Mouse (Mus musculus): ENCODE results near the gene Rhag.

The Rhag gene

DNA sequence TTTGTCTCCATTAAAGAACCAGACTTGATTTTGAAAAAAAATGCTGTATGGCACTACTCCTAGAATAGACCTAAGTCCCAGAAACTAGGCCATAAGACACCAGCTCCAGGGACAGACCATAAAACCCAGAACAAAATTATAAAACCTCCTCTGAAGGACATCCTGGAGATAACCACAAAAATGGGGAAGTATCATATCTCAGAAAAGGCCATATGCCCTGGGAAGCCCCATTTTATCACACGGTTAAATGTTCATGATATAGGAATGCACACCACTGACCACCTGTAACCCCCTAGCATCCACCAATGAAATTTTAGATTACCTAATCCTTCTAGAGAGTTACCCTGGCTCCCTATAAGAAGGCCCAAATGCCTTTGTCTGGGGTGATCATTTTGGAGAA is 64.6 kb downstream of the Rhag start:
- no peak for DNase-seq (ENCODE audit: low spot score)

DNA sequence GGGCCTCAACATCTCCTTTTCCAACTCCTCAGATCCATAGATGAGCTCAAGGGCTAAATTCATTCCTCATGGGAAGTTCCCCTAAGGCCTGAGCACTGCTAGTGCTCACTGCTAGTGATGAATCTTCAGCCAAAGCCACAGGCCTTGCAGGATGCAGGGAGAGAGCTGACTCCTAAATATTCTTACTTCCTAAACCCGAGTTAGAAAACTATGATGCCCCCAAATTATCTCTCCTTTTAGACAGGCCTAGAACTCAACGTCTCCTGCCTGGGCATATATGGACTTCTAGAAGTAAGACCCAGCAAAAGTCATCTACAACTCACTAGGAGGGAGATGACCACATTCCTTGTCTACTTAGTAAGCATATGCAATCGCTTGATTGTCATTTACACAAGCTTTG is 66.8 kb downstream of the Rhag start:
- DNase-seq (ENCODE audit: low spot score), result no peak

DNA sequence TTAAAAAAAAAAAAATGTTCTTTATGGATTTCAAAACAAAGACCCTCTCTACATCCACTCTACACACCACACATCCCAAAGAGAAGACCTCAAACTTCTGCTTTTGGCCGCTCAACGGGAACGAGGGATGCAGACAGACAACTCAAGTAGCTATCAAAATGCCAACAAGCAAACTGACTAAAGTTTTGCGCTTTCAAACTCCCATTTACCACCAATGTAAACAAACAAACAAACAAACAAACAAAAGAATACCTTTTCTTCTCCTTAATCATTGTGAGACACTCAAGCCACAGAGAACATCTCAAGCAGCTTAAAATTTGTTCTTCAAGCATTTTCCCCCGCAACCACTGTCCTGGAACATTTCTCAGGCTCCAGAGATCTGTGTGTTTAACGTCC is 68.6 kb downstream of the Rhag start:
- DNase-seq (ENCODE audit: low spot score), result peak; percentile 12

DNA sequence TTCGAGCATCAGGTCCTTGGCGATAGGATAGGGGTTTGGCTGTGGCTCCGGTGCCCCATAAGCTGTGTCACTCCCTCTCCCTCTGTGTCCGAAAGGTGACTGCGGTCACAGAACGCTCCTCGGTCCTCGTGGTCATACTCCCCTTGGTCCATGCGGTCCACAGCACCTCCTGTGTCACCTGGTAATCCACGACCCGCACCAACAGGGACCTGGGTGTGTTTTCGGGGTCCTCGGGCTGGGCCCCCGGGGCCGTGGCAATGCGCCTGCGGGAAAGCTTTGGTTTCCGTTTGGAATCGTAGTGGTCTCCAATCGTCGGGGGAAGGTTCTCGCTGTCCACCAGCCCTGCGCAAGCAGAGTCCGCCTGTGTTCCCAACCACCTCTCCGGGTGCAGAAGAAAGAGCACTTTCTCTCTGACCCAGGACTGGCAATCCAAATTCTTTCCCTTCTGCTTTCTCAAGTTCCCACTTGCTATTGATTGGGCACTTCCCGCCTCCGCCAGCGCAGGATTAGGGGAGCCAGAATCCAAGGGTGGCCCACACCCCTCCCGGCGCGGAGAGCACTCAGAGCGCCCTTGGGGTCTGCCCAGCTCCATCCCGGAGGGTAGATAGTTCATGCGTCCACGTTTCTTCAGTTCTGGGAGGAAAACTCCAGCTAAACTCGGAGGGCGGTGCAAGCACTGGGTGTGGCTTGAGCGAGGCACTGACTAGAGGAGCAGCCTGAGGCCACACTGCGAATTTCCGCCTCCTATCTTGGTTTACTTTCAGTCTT is 69.2 kb downstream of the Rhag start, which contains the start of gene 9130008F23Rik:
TSS of gene 9130008F23Rik (minus strand) at position 636 of the 768 bp plus-strand sequence.
- peak; percentile 75 for DNase-seq (ENCODE audit: low spot score)

DNA sequence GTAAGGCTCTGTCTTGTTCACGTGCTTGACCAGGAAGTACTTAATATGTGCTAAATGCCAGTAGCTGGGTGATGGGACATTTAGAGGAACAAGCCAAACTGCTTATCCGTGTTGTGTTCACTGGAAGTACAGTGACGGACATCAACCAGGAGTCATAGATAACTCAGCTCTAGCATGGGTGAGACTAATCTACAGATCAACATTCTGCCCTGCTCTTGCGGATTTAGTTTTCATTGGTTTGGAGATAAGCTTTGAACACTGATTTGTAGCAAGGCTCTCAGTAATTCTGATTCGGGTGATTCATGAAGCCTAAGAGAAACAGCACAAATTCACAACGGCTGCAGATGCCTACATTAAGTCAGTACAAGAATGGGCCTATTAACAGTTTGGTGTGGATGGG is 71.2 kb downstream of the Rhag start:
- no peak for DNase-seq (ENCODE audit: low spot score)

DNA sequence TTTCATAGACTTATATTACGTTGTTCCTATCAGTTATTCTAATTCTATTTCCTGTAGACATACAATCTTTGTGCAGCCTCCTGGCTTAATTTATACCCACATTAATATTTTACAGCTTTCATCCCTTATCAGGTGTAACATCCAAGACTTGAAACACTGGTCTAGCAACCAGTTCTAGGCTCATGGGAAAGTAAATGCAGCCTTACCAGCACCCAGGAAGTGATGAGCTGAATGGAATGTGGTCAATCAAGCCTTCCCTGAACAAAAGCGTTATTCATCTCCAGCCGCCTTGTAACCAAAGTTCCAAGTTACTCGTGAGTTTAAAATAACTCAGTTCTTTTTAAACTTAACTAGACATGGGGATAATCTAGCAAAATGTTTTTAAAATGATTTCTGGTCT is 74.2 kb downstream of the Rhag start:
- DNase-seq (ENCODE audit: low spot score), result no peak

DNA sequence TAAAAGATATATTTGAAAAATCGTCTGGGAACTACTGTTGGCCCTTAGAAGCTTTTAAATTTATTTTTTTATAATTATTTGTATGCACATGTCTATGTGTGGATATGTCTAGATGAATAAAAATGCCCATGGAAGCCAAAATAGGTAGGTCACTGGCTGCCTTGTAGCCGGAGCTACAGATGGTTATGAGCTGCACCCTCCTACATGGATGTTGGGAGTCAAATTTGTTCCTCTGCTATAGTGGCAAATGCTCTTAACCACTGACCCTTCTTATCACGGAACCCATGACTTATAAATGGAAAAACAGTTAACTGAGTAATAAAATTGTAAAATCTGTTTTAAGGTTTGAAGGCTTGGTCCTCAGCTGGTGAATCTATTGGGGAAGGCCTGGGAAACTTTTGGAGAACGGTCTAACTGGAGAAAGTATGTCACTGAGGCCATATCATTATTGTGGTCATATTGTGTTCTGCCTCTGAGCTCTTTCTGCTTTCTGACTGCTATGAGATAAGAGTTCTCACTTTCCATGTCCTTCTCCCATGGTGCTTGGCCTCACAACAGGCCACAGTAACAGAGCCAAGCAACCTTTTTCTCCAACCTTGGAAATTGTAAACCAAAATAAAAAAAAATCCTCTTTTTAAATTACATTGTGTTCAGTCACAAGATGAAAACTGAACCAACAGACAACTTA is 77.1 kb downstream of the Rhag start:
- no peak for DNase-seq (ENCODE audit: low spot score)
